Mouse (Mus musculus) midbrain, postnatal 0 days (tissue): Measurements from ENCODE around the gene Canx. TPM values are rescaled to one million over a fixed set of nuclear protein-coding genes. Genes with fewer than 3 reads are reported as not detected.
A peak's percentile ranks its signal among the peaks of the same experiment; 100 is the strongest.

Experiments
- ATAC-seq: fragments of 200-750 bp; cut with Nextera tagmentation; 2 replicates; pipeline ENCODE4 v1.8.0; 2017; ENCODE audit warnings: moderate number of reproducible peaks, mild to moderate bottlenecking, moderate TSS enrichment, moderate library complexity; ENCODE audit not compliant: low FRiP score
- DNase-seq: peaks from one replicate; pipeline ENCODE4 v3.0.0-alpha.2; 2015; ENCODE audit warnings: low spot score
- H3K27ac ChIP-seq: fragments of 300-500 bp; sonication (generic); 2 replicates; pipeline ENCODE4 v1.5.1; 2014; ENCODE audit warnings: low read depth, mild to moderate bottlenecking, low read length, mixed read lengths
- H3K27me3 ChIP-seq: fragments of 300-500 bp; sonication (generic); 2 replicates; pipeline ENCODE4 v1.6.1; 2014; ENCODE audit warnings: low read length, control low read depth, mixed read lengths; ENCODE audit not compliant: insufficient read depth
- H3K36me3 ChIP-seq: fragments of 300-500 bp; sonication (generic); 2 replicates; pipeline ENCODE4 v1.6.1; 2014; ENCODE audit warnings: low read length, control low read depth, mixed read lengths; ENCODE audit not compliant: insufficient read depth
- H3K4me1 ChIP-seq: fragments of 300-500 bp; sonication (generic); 2 replicates; pipeline ENCODE4 v1.6.1; 2014; ENCODE audit warnings: mild to moderate bottlenecking, control low read depth, antibody characterized with exemption, low read length, mixed read lengths; ENCODE audit not compliant: insufficient read depth
- H3K4me2 ChIP-seq: fragments of 300-500 bp; sonication (generic); 2 replicates; pipeline ENCODE4 v1.6.1; 2014; ENCODE audit warnings: low read depth, mild to moderate bottlenecking, low read length, mixed read lengths; ENCODE audit not compliant: poor library complexity, severe bottlenecking
- H3K4me3 ChIP-seq: fragments of 300-500 bp; sonication (generic); 2 replicates; pipeline ENCODE4 v1.5.1; 2014; ENCODE audit warnings: low read depth, mild to moderate bottlenecking, low read length, moderate library complexity
- H3K9ac ChIP-seq: fragments of 300-500 bp; sonication (generic); replicated peaks from 2 replicates; pipeline ENCODE4 v1.6.1; 2014; ENCODE audit warnings: mild to moderate bottlenecking, low read length, moderate library complexity, mixed read lengths; ENCODE audit not compliant: poor library complexity, severe bottlenecking
- H3K9me3 ChIP-seq: fragments of 300-500 bp; sonication (generic); 2 replicates; pipeline ENCODE4 v1.6.1; 2016; ENCODE audit warnings: low read length, control low read depth
- CTCF ChIP-seq: IDR thresholded peaks from 2 replicates; pipeline ENCODE4 v1.5.1; 2016; ENCODE audit warnings: antibody characterized with exemption, mild to moderate bottlenecking
- WGBS: fragments of 180-500 bp; shearing (Covaris S2); extraction: QIAGEN DNeasy Blood & Tissue Kit; methylation state at CpG from one replicate; pipeline ENCODE4 v1.1.7; 2014; 5-methylcytosine and 5-hydroxymethylcytosine counted together
- polyA plus RNA-seq: library from polyadenylated mRNA; unstranded; fragments of >200 nt; fragmentation: Nextera tagmentation; extraction: Ambion mirVana; gene quantifications from 2 replicates; pipeline ENCODE4 v1.2.1, GENCODE M21; 2015
- total RNA-seq: library from RNA; depleted of rRNA; stranded (reverse); fragments of >200 nt; gene quantifications from 2 replicates; pipeline ENCODE4 v1.2.3, GENCODE M21; 2014

Canx gene
- total and polyA plus RNA-seq, 2 experiments from 2014 or later = 227 to 244 TPM

DNA sequence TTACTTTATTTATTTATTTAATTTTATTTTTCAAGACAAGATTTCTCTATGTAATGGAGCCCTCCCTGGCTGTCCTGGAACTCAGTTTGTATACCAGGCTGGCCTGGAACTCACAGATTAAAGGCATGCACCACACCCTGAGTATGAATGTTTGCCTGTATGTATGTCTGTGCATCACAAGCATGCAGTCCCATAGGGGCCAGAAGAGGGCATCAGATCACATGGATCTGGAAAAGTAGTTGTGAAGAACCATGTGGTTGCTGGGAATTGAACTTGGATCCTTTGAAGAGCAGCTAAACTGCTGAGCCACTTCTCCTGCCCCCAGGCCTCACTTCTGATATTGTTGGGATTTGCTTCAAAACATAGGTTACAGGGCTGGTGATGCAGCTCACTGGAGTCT is 48.4 kb downstream of the Canx start:
- H3K4me2 ChIP-seq = no peak overlapping the region
- no peak for ATAC-seq
- H3K36me3 ChIP-seq = peaks cover 12% of the 10 kb centered on the region
- no peak overlapping the region for H3K9ac ChIP-seq
- no peaks in the 10 kb centered on the region for H3K27me3 ChIP-seq
- H3K9me3 ChIP-seq = no peaks in the 10 kb centered on the region
- no peaks in the 10 kb centered on the region for H3K4me1 ChIP-seq
- no peak for DNase-seq
- H3K27ac ChIP-seq = no peak overlapping the region
- no peak overlapping the region for H3K4me3 ChIP-seq
- TF ChIP-seq CTCF = peak; percentile 19; the same call in 1 of the 2 replicates

DNA sequence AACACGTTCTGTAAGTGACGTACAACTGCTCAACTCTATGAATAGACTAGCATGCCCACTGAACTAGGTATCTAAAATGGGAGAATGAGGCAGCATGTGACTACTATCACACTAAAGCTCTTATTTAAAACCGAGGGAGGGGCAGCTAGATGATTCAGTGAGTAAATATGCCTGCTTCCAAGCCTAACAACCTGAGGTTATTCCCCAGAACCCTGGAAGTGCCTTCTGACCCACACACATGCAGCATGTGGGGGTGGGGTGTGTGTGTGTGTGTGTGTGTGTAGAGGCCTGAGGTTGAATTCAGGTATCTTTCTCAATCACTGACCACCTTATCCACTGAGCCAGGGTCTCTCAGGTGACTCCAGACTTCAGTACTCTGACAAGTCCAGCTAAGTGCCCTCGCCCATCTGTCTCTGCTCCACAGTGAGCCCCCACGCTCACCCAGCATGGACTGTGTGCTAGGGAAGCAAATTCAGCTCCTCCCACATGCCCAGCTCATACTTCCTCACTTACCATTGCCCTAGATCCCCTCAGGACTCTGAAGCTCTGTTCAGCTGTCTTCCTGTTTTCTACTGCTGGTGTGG is 49.8 kb downstream of the Canx start:
- Histone ChIP-seq H3K36me3 (peaks cover 6% of the 10 kb centered on the region), H3K27me3 (no peaks in the 10 kb centered on the region), H3K27ac (no peak overlapping the region), H3K4me1 (no peaks in the 10 kb centered on the region), H3K4me3 (no peak overlapping the region), H3K9me3 (no peaks in the 10 kb centered on the region), H3K4me2 (no peak overlapping the region), H3K9ac (no peak overlapping the region)
- ATAC-seq = no peak
- 83% methylated on average over 5 of the region's 5 CpGs for WGBS
- TF ChIP-seq CTCF = no peak
- DNase-seq = no peak

DNA sequence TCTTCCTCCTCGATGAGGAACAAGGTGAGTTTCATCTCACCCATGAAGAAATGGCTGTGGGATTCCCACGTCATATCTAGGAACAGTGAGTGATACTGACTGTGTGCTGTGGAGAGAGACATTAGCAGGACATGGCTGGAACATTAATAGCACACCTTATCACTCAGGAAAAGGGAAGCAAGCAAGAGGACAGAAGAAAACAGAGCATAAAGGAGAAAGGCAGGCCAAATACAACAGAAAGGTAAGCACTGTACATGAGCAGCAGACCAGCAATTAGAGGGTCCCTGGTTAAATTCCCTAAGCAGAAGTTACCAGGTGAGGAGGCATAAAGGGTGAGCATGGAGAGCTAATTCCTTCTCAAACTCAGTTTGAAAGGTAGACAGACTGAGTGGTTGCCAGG is 50.4 kb downstream of the Canx start:
- DNase-seq (no peak), ATAC-seq (no peak)
- Histone ChIP-seq H3K4me2 (no peak overlapping the region), H3K27me3 (no peaks in the 10 kb centered on the region), H3K9me3 (no peaks in the 10 kb centered on the region), H3K4me1 (no peaks in the 10 kb centered on the region), H3K9ac (no peak overlapping the region), H3K4me3 (no peak overlapping the region), H3K27ac (no peak overlapping the region), H3K36me3 (peaks cover 4% of the 10 kb centered on the region; the same call in 1 of the 2 replicates)
- no peak for TF ChIP-seq CTCF
- 94% methylated on average over 2 of the region's 2 CpGs for WGBS

GRCm38 (mm10) chr11:50272819-50273218 is 52.7 kb downstream of the Canx start:
- Histone ChIP-seq H3K4me1 (no peaks in the 10 kb centered on the region), H3K9me3 (no peaks in the 10 kb centered on the region), H3K4me3 (no peak overlapping the region), H3K4me2 (no peak overlapping the region), H3K9ac (no peak overlapping the region), H3K27me3 (no peaks in the 10 kb centered on the region), H3K36me3 (peaks cover 3% of the 10 kb centered on the region; the same call in 1 of the 2 replicates), H3K27ac (no peak overlapping the region)
- ATAC-seq = no peak
- 77% methylated on average over 2 of the region's 2 CpGs for WGBS
- no peak for DNase-seq
- no peak for TF ChIP-seq CTCF

DNA sequence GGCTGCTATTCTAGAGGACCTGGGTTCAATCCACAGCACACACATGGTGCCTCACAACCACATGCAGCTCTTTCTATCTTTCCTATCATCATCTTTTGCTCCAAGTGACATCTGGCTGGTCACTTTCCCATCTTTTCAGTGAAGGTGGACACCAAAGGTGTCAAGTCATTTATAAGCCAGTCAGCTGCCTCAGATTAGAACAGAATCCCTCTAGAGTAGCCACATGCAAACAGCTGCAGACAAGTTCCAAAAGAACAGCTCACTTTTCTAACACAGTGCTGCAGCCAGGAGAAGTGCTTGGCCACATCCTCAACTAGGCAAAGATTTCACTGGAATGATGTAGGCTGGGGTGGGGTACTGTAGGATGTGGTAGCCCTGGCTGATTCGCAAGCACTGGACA is 55.6 kb downstream of the Canx start:
- Histone ChIP-seq H3K9ac (no peak overlapping the region), H3K4me2 (no peak overlapping the region), H3K27ac (no peak overlapping the region), H3K4me3 (no peak overlapping the region), H3K36me3 (peaks cover 21% of the 10 kb centered on the region), H3K27me3 (no peaks in the 10 kb centered on the region), H3K4me1 (no peaks in the 10 kb centered on the region), H3K9me3 (no peaks in the 10 kb centered on the region)
- no peak for TF ChIP-seq CTCF
- DNase-seq (no peak), ATAC-seq (no peak)
- 100% methylated on average over 1 of the region's 1 CpGs for WGBS

GRCm38 (mm10) chr11:50269163-50269562 is 56.3 kb downstream of the Canx start:
- no peaks in the 10 kb centered on the region for H3K9me3 ChIP-seq
- no peaks in the 10 kb centered on the region for H3K4me1 ChIP-seq
- no peak overlapping the region for H3K4me3 ChIP-seq
- DNase-seq (peak; percentile 59), ATAC-seq (no peak)
- 74% methylated on average over 2 of the region's 2 CpGs for WGBS
- H3K36me3 ChIP-seq = peaks cover 21% of the 10 kb centered on the region
- no peak overlapping the region for H3K27ac ChIP-seq
- no peak overlapping the region for H3K4me2 ChIP-seq
- no peaks in the 10 kb centered on the region for H3K27me3 ChIP-seq
- TF ChIP-seq CTCF = peak; percentile 65
- no peak overlapping the region for H3K9ac ChIP-seq
